Mouse (Mus musculus): ENCODE data around the gene Dio3. TPM values are rescaled to one million over a fixed set of nuclear protein-coding genes. Genes with fewer than 3 reads are reported as not detected.

Dio3 gene
- polyA plus RNA-seq, 1 experiment from 2014 or later = 0.91 TPM

GRCm38 (mm10) chr12:110268226-110268625 lies 10.6 kb upstream of the Dio3 start:
- Histone ChIP-seq H3K27me3 (ENCODE audit: control insufficient read depth, insufficient read depth, low read length) (no peaks in the 10 kb centered on the region), H3K9me3 (ENCODE audit: control insufficient read depth, low read length) (no peaks in the 10 kb centered on the region), H3K36me3 (ENCODE audit: control insufficient read depth, insufficient read depth, low read length) (no peaks in the 10 kb centered on the region), H3K4me3 (ENCODE audit: low read depth, low read length) (no peak overlapping the region), H3K27ac (replicated peaks) (no peak overlapping the region), H3K9ac (ENCODE audit: low read length) (no peak overlapping the region), H3K4me1 (replicated peaks; ENCODE audit: control insufficient read depth, insufficient read depth) (no peaks in the 10 kb centered on the region), H3K4me2 (replicated peaks; ENCODE audit: low read depth) (no peak overlapping the region)
- ATAC-seq (ENCODE audit: low FRiP score, low TSS enrichment) = no peak
- 83% methylated on average over 3 of the region's 3 CpGs for WGBS
- TF ChIP-seq CTCF (IDR thresholded peaks at IDR 0.05; ENCODE audit: low read depth) (no peak), EP300 (optimal IDR thresholded peaks at IDR 0.05) (no peak)
- no peak for DNase-seq (ENCODE audit: low spot score)

DNA sequence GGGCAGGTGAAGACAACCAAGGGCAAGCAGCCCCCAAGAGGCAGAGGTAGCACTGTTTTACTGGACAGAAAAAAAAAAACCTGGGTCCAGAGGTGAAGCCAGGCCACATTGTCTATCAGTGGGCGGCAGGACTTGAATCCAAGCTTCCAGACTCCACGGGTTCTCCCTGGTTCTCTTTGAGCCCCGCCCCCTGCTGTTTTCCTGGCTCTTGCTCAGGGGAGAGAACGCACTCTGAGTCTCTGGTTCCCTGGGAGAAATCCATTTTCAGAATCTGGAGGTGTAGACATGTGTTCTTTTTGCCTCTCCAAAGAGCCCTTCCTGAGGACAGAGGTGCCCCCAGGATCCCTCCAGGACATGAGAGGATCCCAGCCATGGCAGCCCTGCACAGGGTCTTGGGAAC lies 9.2 kb upstream of the Dio3 start:
- DNase-seq (ENCODE audit: low spot score) = no peak
- 71% methylated on average over 4 of the region's 4 CpGs for WGBS
- TF ChIP-seq CTCF (IDR thresholded peaks at IDR 0.05; ENCODE audit: low read depth) (no peak), EP300 (optimal IDR thresholded peaks at IDR 0.05) (no peak)
- no peak overlapping the region for H3K4me3 ChIP-seq (ENCODE audit: low read depth, low read length)
- H3K36me3 ChIP-seq (ENCODE audit: control insufficient read depth, insufficient read depth, low read length) = no peaks in the 10 kb centered on the region
- H3K9me3 ChIP-seq (ENCODE audit: control insufficient read depth, low read length) = no peaks in the 10 kb centered on the region
- ATAC-seq (ENCODE audit: low FRiP score, low TSS enrichment) = no peak
- H3K9ac ChIP-seq (ENCODE audit: low read length) = no peak overlapping the region
- H3K27ac ChIP-seq (replicated peaks) = no peak overlapping the region
- H3K4me2 ChIP-seq (replicated peaks; ENCODE audit: low read depth) = no peak overlapping the region
- H3K4me1 ChIP-seq (replicated peaks; ENCODE audit: control insufficient read depth, insufficient read depth) = no peaks in the 10 kb centered on the region
- H3K27me3 ChIP-seq (ENCODE audit: control insufficient read depth, insufficient read depth, low read length) = no peaks in the 10 kb centered on the region

- H3K36me3 ChIP-seq (ENCODE audit: control insufficient read depth, insufficient read depth, low read length) = no peaks in the 10 kb centered on the region
- 0 out of 2 replicates have a peak, but pooled peaks cover 2% of the 10 kb centered on the region for H3K4me1 ChIP-seq (replicated peaks; ENCODE audit: control insufficient read depth, insufficient read depth)
- 74% methylated on average over 1 of the region's 1 CpGs for WGBS
Observed at GRCm38 (mm10) chr12:110276034-110276433, 2.8 kb upstream of the Dio3 start.

DNA sequence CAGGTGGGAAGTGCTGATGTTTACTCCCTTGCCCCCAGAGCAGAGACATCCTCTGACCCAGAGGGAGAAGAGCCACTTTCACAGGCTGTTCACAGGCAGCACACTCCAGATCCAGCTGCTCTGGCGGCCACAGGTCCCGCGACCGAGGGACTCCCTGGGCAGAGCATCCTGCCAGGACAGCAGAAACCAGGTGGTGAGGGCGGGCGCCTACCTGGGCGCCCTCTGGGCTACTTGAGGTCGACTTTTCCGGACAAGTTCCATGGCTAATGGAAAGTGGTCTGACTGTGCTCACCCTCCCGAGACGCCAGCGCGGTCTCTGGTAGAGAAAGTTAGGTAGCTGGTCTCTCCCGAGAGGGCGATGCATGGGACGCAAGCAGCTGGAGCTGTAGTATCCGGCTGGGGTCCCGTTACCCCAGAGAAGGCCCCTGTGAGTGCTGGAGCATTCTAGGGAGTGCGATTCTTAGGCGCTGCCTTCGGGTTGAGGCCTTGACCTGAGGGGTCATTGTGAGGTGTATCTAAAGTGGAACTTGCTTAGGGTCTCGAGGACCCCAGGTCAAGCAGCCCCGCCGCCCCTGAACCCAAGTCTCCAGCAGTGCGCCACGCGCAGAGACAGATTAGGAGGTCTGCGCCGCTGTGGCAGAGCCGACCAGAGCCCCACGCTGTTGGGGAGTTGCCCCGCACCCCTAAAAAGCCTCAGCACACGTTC lies 1.5 kb upstream of the Dio3 start:
- H3K27ac ChIP-seq (replicated peaks) = no peak overlapping the region
- no peaks in the 10 kb centered on the region for H3K9me3 ChIP-seq (ENCODE audit: control insufficient read depth, low read length)
- no peaks in the 10 kb centered on the region for H3K36me3 ChIP-seq (ENCODE audit: control insufficient read depth, insufficient read depth, low read length)
- DNase-seq (ENCODE audit: low spot score) = no peak
- ATAC-seq (ENCODE audit: low FRiP score, low TSS enrichment) = no peak
- H3K4me1 ChIP-seq (replicated peaks; ENCODE audit: control insufficient read depth, insufficient read depth) = 0 out of 2 replicates have a peak, but pooled peaks cover 2% of the 10 kb centered on the region
- H3K9ac ChIP-seq (ENCODE audit: low read length) = no peak overlapping the region; the same call in none of the 2 replicates
- peaks cover 35% of the 10 kb centered on the region; the same call in 1 of the 2 replicates for H3K27me3 ChIP-seq (ENCODE audit: control insufficient read depth, insufficient read depth, low read length)
- TF ChIP-seq CTCF (IDR thresholded peaks at IDR 0.05; ENCODE audit: low read depth) = no peak
- no peak for TF ChIP-seq EP300 (optimal IDR thresholded peaks at IDR 0.05)
- 10% methylated on average over 33 of the region's 33 CpGs for WGBS
- peak overlapping the region; percentile 28 for H3K4me3 ChIP-seq (ENCODE audit: low read depth, low read length)
- peak overlapping the region; percentile 72 for H3K4me2 ChIP-seq (replicated peaks; ENCODE audit: low read depth)

More at GRCm38 (mm10) chr12:110276034-110276433, 2.8 kb upstream of the Dio3 start:
- peaks cover 25% of the 10 kb centered on the region; the same call in 1 of the 2 replicates for H3K27me3 ChIP-seq (ENCODE audit: control insufficient read depth, insufficient read depth, low read length)
- no peak for ATAC-seq (ENCODE audit: low FRiP score, low TSS enrichment)
- no peaks in the 10 kb centered on the region for H3K9me3 ChIP-seq (ENCODE audit: control insufficient read depth, low read length)
- H3K9ac ChIP-seq (ENCODE audit: low read length) = no peak overlapping the region
- H3K27ac ChIP-seq (replicated peaks) = no peak overlapping the region
- no peak for DNase-seq (ENCODE audit: low spot score)
- H3K4me2 ChIP-seq (replicated peaks; ENCODE audit: low read depth) = no peak overlapping the region
- TF ChIP-seq CTCF (IDR thresholded peaks at IDR 0.05; ENCODE audit: low read depth) = peak; percentile 47
- no peak for TF ChIP-seq EP300 (optimal IDR thresholded peaks at IDR 0.05)
- H3K4me3 ChIP-seq (ENCODE audit: low read depth, low read length) = no peak overlapping the region

DNA sequence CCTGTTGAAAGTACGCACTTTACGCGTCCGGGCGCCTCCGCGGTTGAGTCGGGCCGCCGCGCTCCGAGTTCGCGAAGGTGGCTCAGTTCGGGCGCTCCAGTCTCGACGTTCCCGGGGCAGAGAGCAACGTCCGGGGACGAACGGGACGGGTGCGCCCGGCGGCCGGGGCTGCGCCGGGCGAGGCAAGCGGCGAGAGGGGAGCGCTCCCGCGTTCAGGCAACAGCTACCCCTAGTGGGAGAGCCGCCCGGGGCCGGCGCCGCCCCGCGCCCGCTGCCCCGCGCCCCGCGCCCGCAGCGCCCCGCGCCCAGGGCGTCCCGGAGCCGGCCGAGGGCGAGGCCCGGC lies 932 bp upstream of the Dio3 start:
- H3K9me3 ChIP-seq (ENCODE audit: control insufficient read depth, low read length) = no peaks in the 10 kb centered on the region
- peak overlapping the region; percentile 43 for H3K4me3 ChIP-seq (ENCODE audit: low read depth, low read length)
- H3K36me3 ChIP-seq (ENCODE audit: control insufficient read depth, insufficient read depth, low read length) = no peaks in the 10 kb centered on the region
- peak overlapping the region; percentile 72 for H3K4me2 ChIP-seq (replicated peaks; ENCODE audit: low read depth)
- DNase-seq (ENCODE audit: low spot score) (peak; percentile 47), ATAC-seq (ENCODE audit: low FRiP score, low TSS enrichment) (0 out of 2 replicates have a peak, but pooled peaks have one; percentile 13)
- 0 out of 2 replicates have a peak, but pooled peaks cover 2% of the 10 kb centered on the region for H3K4me1 ChIP-seq (replicated peaks; ENCODE audit: control insufficient read depth, insufficient read depth)
- H3K27me3 ChIP-seq (ENCODE audit: control insufficient read depth, insufficient read depth, low read length) = peaks cover 37% of the 10 kb centered on the region; the same call in 1 of the 2 replicates
- TF ChIP-seq CTCF (IDR thresholded peaks at IDR 0.05; ENCODE audit: low read depth) (peak; percentile 51; the same call in 1 of the 2 replicates), EP300 (optimal IDR thresholded peaks at IDR 0.05) (no peak)
- H3K27ac ChIP-seq (replicated peaks) = no peak overlapping the region
- peak overlapping the region; percentile 31 for H3K9ac ChIP-seq (ENCODE audit: low read length)
- under 1% methylated on average over 56 of the region's 58 CpGs for WGBS

- Histone ChIP-seq H3K4me3 (ENCODE audit: low read depth, low read length) (no peak overlapping the region), H3K27ac (replicated peaks) (no peak overlapping the region), H3K4me1 (replicated peaks; ENCODE audit: control insufficient read depth, insufficient read depth) (0 out of 2 replicates have a peak, but pooled peaks cover 2% of the 10 kb centered on the region), H3K9me3 (ENCODE audit: control insufficient read depth, low read length) (no peaks in the 10 kb centered on the region), H3K4me2 (replicated peaks; ENCODE audit: low read depth) (no peak overlapping the region), H3K36me3 (ENCODE audit: control insufficient read depth, insufficient read depth, low read length) (no peaks in the 10 kb centered on the region), H3K27me3 (ENCODE audit: control insufficient read depth, insufficient read depth, low read length) (peaks cover 37% of the 10 kb centered on the region; the same call in 1 of the 2 replicates), H3K9ac (ENCODE audit: low read length) (no peak overlapping the region)
- TF ChIP-seq EP300 (optimal IDR thresholded peaks at IDR 0.05) (no peak), CTCF (IDR thresholded peaks at IDR 0.05; ENCODE audit: low read depth) (no peak)
- DNase-seq (ENCODE audit: low spot score) = no peak
- WGBS = under 1% methylated on average over 22 of the region's 22 CpGs
- no peak for ATAC-seq (ENCODE audit: low FRiP score, low TSS enrichment)
Observed at GRCm38 (mm10) chr12:110280373-110280772, 1.5 kb downstream of the Dio3 start.
